Mouse (Mus musculus): Measurements from ENCODE around the gene Abhd4. TPM values are rescaled to one million over a fixed set of nuclear protein-coding genes. Genes with fewer than 3 reads are reported as not detected.

The Abhd4 gene
- total RNA-seq (2021), result 10 to 100 TPM; 46.7 to 49.3 TPM
- long read RNA-seq, experiment 1, transcript Abhd4-202 (7 exons, 2,508 nt), result minor isoform, 10 of 130 reads
- long read RNA-seq, experiment 1, transcript Abhd4-201 (7 exons, 2,401 nt), result major isoform, 114 of 130 reads
- long read RNA-seq, experiment 1, partial matches to known transcripts, result 2 of 130 reads
- long read RNA-seq, experiment 1, other reads (novel, unspliced or antisense), result 4 of 130 reads
- long read RNA-seq, experiment 2, transcript Abhd4-201 (7 exons, 2,401 nt), result major isoform, 80 of 97 reads
- long read RNA-seq, experiment 2, transcript Abhd4-202 (7 exons, 2,508 nt), result minor isoform, 5 of 97 reads
- long read RNA-seq, experiment 2, partial matches to known transcripts, result 4 of 97 reads
- long read RNA-seq, experiment 2, other reads (novel, unspliced or antisense), result 8 of 97 reads

DNA sequence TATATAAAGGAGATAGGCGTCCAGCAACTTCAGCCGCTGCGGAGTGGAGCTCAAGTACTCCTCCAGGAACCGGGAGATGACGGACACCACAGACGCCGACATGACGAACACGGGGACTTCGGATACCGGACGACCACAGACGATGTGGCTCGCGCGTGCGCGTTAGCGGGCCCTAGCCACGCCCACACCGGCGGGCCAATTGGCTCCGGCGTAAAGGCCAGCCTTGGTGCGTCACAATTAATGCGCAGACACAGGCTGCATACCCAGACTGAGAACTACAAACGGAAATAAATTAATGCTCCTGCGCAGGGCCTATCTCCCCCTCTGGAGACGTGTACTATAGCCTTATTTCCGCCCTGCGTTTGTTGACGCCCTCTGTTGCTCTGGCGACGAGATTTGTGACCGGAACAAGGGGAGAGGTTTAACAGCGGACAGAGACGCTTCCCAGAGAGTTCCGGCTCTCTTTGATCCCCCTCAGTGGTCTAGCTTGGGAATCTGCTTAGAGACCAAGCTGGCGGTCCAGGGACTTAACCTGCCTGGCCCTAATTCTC is at the start of gene Abhd4, which contains the start of gene Dad1:
Gene Abhd4, plus strand, starts transcription at position 448 of the 551 bp plus-strand sequence.
Gene Dad1, minus strand, starts transcription at position 364 of the 551 bp plus-strand sequence.
- peak; percentile 98 for DNase-seq (ENCODE audit: extremely low spot score in 1 of 2, low spot score in 2 of 2)
- peak within 1 kb of the TSS; percentile 91 for H3K27ac ChIP-seq
- intact Hi-C loops (cut with DNase I), result loop anchor here (5.0 kb wide), 2 partner anchors 158 to 173 kb away; partner anchors contain the start of gene Mrpl52

DNA sequence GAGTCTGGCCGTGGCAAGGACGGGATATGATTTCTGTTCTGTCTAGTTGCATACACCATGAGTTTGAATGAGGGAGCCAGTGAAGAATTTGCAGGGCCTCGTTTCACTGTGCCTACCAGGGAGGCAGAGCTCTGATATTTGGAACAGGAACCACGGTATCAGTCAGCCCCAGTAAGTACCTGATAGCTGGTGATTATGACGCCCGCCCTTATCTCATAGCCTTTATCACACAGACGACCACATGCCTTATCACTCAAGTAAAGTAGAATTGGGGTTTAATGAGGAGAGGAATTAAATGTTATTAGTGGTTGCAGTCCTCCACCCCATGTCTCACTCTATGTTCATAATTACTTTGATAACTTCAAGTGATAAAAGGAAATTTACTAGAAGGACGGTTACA is 49.7 kb upstream of the Abhd4 start:
- intact Hi-C loops (cut with DNase I), result no loop called here
- no peak overlapping the region for H3K4me3 ChIP-seq
- no peak overlapping the region for H3K27ac ChIP-seq
- no peak for TF ChIP-seq CTCF (IDR thresholded peaks at IDR 0.05)
- DNase-seq (ENCODE audit: extremely low spot score in 1 of 2, low spot score in 2 of 2), result no peak

More for the DNA sequence above, at the start of gene Abhd4, which contains the start of gene Dad1:
- H3K4me3 ChIP-seq, result peak within 1 kb of the TSS; percentile 81
- TF ChIP-seq CTCF (IDR thresholded peaks at IDR 0.05), result peak; percentile 11

DNA sequence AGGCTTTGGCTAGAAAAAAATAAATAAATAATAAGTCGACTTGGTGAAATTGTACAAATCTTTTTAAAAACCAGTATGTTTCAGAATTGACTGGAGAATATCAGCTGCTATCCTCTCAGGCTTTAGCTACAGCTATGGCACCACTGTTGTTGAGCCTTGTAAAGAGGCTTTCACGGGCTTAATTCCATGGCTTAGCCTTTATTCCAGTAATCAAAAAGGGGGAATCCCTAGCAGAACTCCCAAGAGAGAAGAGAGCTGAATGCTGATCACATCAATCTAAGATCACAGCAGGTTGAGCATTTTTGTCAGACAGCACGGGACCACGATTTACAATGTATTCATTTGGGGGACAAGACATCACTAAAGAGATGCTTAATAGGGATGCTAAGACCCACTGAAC is 49.2 kb upstream of the Abhd4 start:
- DNase-seq (ENCODE audit: extremely low spot score in 1 of 2, low spot score in 2 of 2), result no peak
- intact Hi-C loops (cut with DNase I), result no loop called here
- Histone ChIP-seq H3K27ac (no peak overlapping the region), H3K4me3 (no peak overlapping the region)
- no peak for TF ChIP-seq CTCF (IDR thresholded peaks at IDR 0.05)

DNA sequence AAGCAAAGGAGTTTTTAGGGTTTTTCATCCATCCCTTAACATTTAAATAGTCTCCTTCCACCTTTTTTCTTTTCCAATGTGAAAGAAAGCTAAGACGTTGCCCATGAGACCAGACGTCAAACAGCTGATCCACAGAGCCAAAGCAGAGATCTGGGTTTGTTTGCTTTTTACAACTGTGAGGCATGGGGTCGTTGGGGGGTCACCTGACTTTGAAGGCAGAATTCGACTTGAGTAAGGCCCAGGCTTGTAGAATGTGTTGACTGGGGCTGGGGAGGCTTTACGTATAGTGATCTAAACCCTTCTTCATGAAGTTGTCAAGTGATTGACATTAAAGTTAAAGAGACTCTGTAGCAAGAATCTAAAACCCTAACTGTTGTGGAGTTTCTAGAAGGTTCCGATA is 48.1 kb upstream of the Abhd4 start:
- Histone ChIP-seq H3K27ac (no peak overlapping the region), H3K4me3 (no peak overlapping the region)
- DNase-seq (ENCODE audit: extremely low spot score in 1 of 2, low spot score in 2 of 2), result no peak
- no peak for TF ChIP-seq CTCF (IDR thresholded peaks at IDR 0.05)
- intact Hi-C loops (cut with DNase I), result no loop called here

DNA sequence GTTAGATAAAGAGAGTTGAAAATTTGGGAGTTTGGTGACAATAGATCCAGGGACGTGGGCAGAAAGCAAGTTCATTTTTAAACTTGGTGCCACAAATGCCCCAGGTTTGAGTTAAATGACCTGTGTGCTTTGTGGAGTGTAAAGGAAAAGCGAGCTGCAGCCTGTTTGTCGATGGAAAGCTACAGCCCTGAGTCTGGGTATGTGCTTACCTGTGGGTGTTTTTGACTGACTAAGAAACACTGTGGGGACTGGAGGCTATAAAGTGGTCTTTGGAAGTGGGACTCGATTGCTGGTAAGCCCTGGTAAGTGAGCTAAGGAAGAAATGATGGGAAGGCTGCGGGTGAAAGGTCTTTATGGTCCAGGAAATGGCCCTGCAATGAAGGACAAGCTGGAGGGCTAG is 47.7 kb upstream of the Abhd4 start:
- no peak for DNase-seq (ENCODE audit: extremely low spot score in 1 of 2, low spot score in 2 of 2)
- Histone ChIP-seq H3K27ac (no peak overlapping the region), H3K4me3 (no peak overlapping the region)
- intact Hi-C loops (cut with DNase I), result no loop called here
- no peak for TF ChIP-seq CTCF (IDR thresholded peaks at IDR 0.05)

DNA sequence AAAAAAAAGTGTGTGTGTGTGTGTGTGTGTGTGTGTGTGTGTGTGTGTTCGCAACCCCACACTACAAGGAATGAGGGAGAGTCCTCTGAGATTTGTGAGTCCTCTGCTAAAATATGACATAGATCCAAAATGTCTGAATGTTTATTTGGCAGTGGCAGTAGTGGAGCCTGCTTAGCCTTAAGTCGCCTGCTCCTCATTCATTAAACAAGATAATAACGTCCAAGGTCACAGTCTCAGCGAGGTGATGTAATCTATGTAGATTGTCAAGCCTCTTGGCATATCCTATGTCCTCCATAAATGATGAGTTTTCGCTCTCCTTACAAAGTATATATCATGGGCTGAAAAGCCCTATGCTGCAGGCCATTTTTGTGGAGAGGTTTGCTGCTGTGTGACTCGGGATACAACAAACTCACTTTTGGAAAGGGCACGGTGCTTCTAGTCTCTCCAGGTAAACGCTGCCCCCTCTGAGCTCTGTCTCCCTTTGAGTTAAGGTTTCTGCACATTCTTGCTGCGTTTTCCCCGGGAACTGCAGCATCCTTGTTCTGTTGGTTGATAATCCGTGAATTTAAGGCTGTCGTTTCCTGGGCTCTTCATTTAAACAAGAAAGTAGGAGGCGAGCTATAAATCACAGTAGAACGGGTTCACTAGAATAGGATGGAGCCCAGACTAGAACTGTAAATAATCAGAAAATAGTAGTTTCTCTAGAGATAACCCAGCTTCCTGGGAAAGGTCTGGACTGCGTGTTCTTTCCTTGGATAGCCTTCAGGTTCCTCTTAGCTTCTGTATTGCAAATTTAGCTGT is 47.0 kb upstream of the Abhd4 start:
- Histone ChIP-seq H3K4me3 (no peak overlapping the region), H3K27ac (no peak overlapping the region)
- no peak for DNase-seq (ENCODE audit: extremely low spot score in 1 of 2, low spot score in 2 of 2)
- intact Hi-C loops (cut with DNase I), result no loop called here
- no peak for TF ChIP-seq CTCF (IDR thresholded peaks at IDR 0.05)

DNA sequence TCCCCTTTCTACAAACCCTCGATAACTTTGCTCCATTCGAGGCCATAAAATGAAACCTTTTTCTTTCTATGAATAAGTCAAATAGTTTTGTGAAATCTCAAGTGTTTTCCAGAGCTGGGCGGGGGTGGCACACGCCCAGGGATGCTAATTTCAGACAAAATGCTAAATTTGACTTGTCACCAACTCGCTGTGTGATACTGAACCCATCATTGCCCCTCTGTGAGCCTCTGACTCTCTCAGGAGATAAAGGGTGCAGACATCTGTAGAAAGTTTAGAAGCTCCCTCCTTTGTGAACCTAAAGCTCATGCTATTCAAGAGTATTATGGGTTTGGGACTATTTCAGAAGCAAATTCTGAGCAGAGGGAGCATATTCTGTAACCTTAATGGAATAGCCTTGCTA is 46.1 kb upstream of the Abhd4 start:
- Histone ChIP-seq H3K4me3 (no peak overlapping the region), H3K27ac (no peak overlapping the region)
- TF ChIP-seq CTCF (IDR thresholded peaks at IDR 0.05), result no peak
- intact Hi-C loops (cut with DNase I), result no loop called here
- DNase-seq (ENCODE audit: extremely low spot score in 1 of 2, low spot score in 2 of 2), result no peak

DNA sequence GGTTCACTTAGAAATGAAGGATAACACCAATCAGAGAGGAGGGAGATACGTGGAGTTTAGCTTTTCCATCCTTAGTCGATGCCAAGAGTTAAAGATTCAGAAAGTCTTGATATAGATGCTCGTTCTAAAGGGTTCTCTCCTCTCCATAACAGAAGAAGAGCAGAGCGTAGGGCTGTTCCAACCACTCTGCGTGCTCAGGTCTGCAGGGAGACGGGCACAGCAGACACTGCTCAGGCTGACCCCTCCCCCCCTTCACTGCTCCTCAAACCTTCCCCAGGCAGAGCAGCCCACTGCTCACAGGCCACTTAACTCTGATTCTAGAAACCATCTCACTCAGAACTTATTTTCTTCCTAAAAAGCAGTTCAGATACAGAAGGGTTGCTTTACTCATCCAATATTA is 45.2 kb upstream of the Abhd4 start:
- DNase-seq (ENCODE audit: extremely low spot score in 1 of 2, low spot score in 2 of 2), result no peak
- no peak overlapping the region for H3K27ac ChIP-seq
- intact Hi-C loops (cut with DNase I), result no loop called here
- H3K4me3 ChIP-seq, result no peak overlapping the region
- no peak for TF ChIP-seq CTCF (IDR thresholded peaks at IDR 0.05)

DNA sequence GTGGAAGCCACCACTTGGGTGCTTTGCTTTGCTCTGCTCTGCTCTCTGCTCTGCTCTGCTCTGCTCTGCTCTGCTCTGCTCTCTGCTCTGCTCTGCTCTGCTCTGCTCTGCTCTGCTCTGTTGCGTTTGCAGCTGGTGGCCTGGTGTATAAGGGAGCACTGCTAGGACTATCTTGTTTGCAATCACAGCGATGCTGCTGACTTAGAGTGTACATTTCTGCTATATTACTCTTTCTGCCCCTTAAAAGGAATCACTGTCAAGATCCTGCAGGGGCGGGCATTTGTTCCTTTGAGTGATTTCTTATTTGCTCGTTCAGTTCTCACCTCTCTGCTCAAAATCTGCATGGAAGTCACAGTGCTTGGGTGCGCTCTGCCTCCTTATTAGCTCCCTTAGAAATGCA is 44.1 kb upstream of the Abhd4 start:
- intact Hi-C loops (cut with DNase I), result no loop called here
- TF ChIP-seq CTCF (IDR thresholded peaks at IDR 0.05), result no peak
- Histone ChIP-seq H3K27ac (no peak overlapping the region), H3K4me3 (no peak overlapping the region)
- no peak for DNase-seq (ENCODE audit: extremely low spot score in 1 of 2, low spot score in 2 of 2)

DNA sequence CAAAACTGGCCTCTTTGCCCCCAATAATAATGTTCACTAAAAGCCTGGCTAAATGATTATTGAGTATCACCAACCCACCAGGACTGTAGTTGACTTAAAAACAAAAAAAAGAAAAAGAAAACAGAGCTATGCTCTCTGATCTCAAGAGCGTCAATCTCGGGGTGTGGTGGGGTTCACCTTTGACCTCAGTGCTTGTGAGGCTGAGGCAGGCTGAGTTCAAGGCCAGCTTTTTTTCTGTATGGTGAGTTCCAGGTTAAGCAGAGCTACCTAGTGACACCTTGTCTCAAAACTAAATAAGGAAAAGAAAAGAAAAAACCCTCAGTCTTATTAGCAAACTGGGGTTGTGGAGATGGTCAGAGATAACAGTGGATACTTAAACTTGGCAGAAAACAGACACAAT is 43.6 kb upstream of the Abhd4 start:
- intact Hi-C loops (cut with DNase I), result no loop called here
- TF ChIP-seq CTCF (IDR thresholded peaks at IDR 0.05), result no peak
- Histone ChIP-seq H3K27ac (no peak overlapping the region), H3K4me3 (no peak overlapping the region)
- DNase-seq (ENCODE audit: extremely low spot score in 1 of 2, low spot score in 2 of 2), result no peak

DNA sequence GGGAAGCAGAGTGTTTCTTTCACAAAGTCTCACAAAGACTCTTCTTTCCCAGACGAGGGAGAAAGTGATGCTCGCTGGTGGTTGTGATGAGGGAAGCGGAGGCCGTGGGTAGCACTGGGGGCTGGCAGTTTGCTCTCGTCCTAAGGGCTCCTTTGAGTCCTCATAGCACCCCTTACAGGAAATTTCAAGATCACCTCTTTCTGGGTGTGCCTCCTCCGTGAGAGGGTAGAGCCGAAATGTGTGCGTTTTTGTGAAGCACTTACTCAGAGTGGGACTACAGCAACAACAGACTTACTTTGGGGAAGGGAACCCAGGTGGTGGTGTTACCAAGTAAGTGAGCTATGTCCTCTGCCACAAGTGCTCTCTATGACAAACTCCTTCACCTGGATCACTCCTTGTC is 42.8 kb upstream of the Abhd4 start:
- no peak for TF ChIP-seq CTCF (IDR thresholded peaks at IDR 0.05)
- intact Hi-C loops (cut with DNase I), result no loop called here
- no peak for DNase-seq (ENCODE audit: extremely low spot score in 1 of 2, low spot score in 2 of 2)

DNA sequence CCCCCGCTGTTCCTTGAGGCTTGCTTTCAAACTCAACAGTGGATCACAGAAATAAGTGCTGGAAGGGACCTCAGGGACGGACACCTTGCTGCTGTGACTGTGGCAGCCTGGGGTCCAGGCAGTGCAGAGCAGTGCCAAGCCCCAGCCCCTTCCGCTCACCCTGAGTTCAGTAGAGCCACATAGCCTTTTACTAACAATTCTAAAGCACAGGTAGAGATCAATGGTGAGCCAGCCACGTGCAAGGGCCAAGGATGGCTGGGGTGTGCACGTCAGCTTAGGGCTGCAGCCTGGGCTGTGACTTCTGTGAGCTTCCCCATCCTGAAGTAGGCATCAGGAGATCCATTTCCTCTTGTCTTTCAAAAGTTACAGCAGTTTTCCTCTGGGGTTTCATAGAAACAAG is 42.2 kb upstream of the Abhd4 start:
- TF ChIP-seq CTCF (IDR thresholded peaks at IDR 0.05), result no peak

More for the DNA sequence above, 42.8 kb upstream of the Abhd4 start:
- no peak overlapping the region for H3K4me3 ChIP-seq
- no peak overlapping the region for H3K27ac ChIP-seq

More for the DNA sequence above, 42.2 kb upstream of the Abhd4 start:
- H3K4me3 ChIP-seq, result no peak overlapping the region
- intact Hi-C loops (cut with DNase I), result no loop called here
- no peak overlapping the region for H3K27ac ChIP-seq
- no peak for DNase-seq (ENCODE audit: extremely low spot score in 1 of 2, low spot score in 2 of 2)
